Mouse (Mus musculus) thymus, adult 2 months (tissue): Measurements from ENCODE around the gene Cdc42bpg.

ENCODE experiments used
- CTCF ChIP-seq: fragments of 200-500 bp; IDR thresholded peaks from 2 replicates; pipeline ENCODE4 v1.5.1; 2012; ENCODE audit warnings: mild to moderate bottlenecking, control low read depth, low read length, moderate library complexity, borderline replicate concordance; ENCODE audit not compliant: control insufficient read depth, poor library complexity, insufficient read depth; ENCODE audit errors: extremely low read depth
- POLR2A ChIP-seq: fragments of 200-500 bp; IDR thresholded peaks from 2 replicates; pipeline ENCODE4 v1.6.1; 2012; ENCODE audit warnings: mild to moderate bottlenecking, low read length, control low read depth, moderate library complexity; ENCODE audit not compliant: control insufficient read depth, poor library complexity, insufficient read depth; ENCODE audit errors: extremely low read depth

DNA sequence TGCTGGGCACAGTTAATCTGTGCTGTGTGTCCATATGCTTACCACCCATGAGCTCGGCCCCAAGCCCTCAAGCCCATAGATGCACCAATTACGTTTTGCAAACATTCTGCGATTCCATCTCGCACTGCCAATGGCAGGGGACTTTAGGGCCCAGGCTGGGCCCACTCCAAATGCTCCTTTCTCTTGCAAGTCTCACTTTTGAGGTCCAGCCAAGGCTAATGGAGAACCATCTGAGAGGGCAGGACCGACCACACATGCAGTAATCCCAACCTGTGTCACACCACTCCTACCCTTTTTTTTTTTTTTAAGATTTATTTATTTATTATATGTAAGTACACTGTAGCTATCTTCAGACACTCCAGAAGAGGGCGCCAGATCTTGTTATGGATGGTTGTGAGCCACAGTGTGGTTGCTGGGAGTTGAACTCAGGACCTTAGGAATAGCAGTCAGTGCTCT lies 40.5 kb upstream of the Cdc42bpg start:
- no peak for TF ChIP-seq POLR2A
- TF ChIP-seq CTCF, result no peak
